Mouse (Mus musculus) heart, embryonic 12.5 days (tissue): ENCODE results near the gene Gm15155. TPM values are rescaled to one million over a fixed set of nuclear protein-coding genes. Genes with fewer than 3 reads are reported as not detected.
A peak's percentile ranks its signal among the peaks of the same experiment; 100 is the strongest.

Experiments
- ATAC-seq: fragments of 200-750 bp; cut with Nextera tagmentation; 2 replicates; pipeline ENCODE4 v1.8.0; 2017; ENCODE audit warnings: moderate TSS enrichment, moderate library complexity; ENCODE audit not compliant: insufficient number of reproducible peaks, low FRiP score
- H3K27ac ChIP-seq: fragments of 300-500 bp; sonication (generic); 2 replicates; pipeline ENCODE4 v1.5.1; 2016; ENCODE audit warnings: mild to moderate bottlenecking, moderate library complexity; ENCODE audit not compliant: poor library complexity, severe bottlenecking
- H3K27me3 ChIP-seq: fragments of 300-500 bp; sonication (generic); replicated peaks from 2 replicates; pipeline ENCODE4 v1.6.1; 2016; ENCODE audit warnings: mild to moderate bottlenecking, moderate library complexity
- H3K36me3 ChIP-seq: fragments of 300-500 bp; sonication (generic); 2 replicates; pipeline ENCODE4 v1.6.1; 2016; ENCODE audit warnings: mild to moderate bottlenecking, moderate library complexity
- H3K4me1 ChIP-seq: fragments of 300-500 bp; sonication (generic); replicated peaks from 2 replicates; pipeline ENCODE4 v1.6.1; 2016; ENCODE audit warnings: mild to moderate bottlenecking
- H3K4me2 ChIP-seq: fragments of 300-500 bp; sonication (generic); 2 replicates; pipeline ENCODE4 v1.6.1; 2016; ENCODE audit warnings: mild to moderate bottlenecking, moderate library complexity
- H3K4me3 ChIP-seq: fragments of 300-500 bp; sonication (generic); 2 replicates; pipeline ENCODE4 v1.5.1; 2016; ENCODE audit warnings: mild to moderate bottlenecking
- H3K9ac ChIP-seq: fragments of 300-500 bp; sonication (generic); 2 replicates; pipeline ENCODE4 v1.6.1; 2016; ENCODE audit warnings: mild to moderate bottlenecking, moderate library complexity
- H3K9me3 ChIP-seq: fragments of 300-500 bp; sonication (generic); replicated peaks from 2 replicates; pipeline ENCODE4 v1.6.1; 2016; ENCODE audit warnings: mild to moderate bottlenecking, moderate library complexity
- WGBS: fragments of 180-500 bp; shearing (Covaris S2); methylation state at CpG from one replicate; pipeline ENCODE4 v1.1.7; 2016; 5-methylcytosine and 5-hydroxymethylcytosine counted together
- polyA plus RNA-seq: library from polyadenylated mRNA; unstranded; fragments of >200 nt; fragmentation: Nextera tagmentation; extraction: Ambion mirVana; gene quantifications from 2 replicates; pipeline ENCODE4 v1.2.1, GENCODE M21; 2016

Gm15155 gene
- polyA plus RNA-seq, result not detected in 2 replicates

DNA sequence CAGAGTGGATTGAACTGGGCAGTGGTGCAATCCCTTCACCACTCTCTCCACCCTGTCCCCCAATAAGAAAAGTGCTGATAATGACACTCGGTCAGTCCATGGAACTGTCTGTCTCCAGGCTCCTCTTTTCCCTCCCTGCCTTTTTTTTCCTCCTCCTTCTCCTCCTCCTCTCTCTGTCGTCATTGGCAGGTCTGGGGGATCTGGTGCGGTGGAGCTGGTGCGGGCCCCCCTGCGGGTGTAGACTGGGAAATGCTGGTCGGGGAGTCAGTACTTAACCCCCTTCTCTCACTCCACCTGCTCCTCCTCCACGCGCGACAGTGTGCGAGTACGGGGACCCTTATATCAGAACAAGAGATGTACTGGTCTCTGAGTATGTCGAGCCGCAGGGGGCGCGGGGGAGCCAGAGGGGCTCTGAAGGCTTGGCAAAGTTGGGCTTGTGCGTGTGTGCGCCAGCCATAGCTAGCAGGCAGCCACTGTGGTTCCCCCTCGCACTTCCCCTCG, at the start of gene Gm15155:
TSS of gene Gm15155 (plus strand) at position 401 of the 501 bp plus-strand sequence.
- no peak within 1 kb of the TSS for H3K27ac ChIP-seq
- peak within 1 kb of the TSS; percentile 95 for H3K4me2 ChIP-seq
- 0 out of 2 replicates have a peak, but pooled peaks cover 6% of the 10 kb centered on the region for H3K9me3 ChIP-seq
- peak within 1 kb of the TSS; percentile 65 for H3K4me3 ChIP-seq
- H3K27me3 ChIP-seq, result peaks cover 42% of the 10 kb centered on the region
- WGBS, result 14% methylated on average over 19 of the region's 19 CpGs
- H3K4me1 ChIP-seq, result no peaks in the 10 kb centered on the region
- no peaks in the 10 kb centered on the region for H3K36me3 ChIP-seq
- H3K9ac ChIP-seq, result peak within 1 kb of the TSS; percentile 50
- no peak for ATAC-seq

DNA sequence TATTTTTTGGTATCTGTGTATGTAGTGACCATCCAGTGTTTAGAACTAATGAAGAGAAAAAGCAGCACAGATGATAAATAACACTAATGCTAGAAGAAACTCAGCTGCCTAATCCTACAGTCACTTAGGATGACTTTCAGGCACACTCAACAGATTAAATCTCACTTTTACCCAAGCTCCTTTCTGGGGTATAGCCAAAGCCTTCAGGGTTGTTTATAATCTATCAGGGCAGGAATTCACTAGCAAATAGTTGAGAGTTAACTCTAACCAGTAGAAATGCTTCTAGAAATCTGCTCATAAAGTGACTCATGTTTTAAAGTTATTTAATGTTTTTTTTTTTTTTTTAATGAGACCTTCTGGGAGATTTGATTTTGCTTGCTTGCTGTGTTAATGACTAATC, 44.8 kb upstream of the Gm15155 start:
- Histone ChIP-seq H3K4me2 (no peak overlapping the region), H3K27ac (no peak overlapping the region), H3K9ac (no peak overlapping the region), H3K27me3 (no peaks in the 10 kb centered on the region), H3K4me3 (no peak overlapping the region), H3K36me3 (no peaks in the 10 kb centered on the region), H3K9me3 (no peaks in the 10 kb centered on the region), H3K4me1 (no peaks in the 10 kb centered on the region)
- no peak for ATAC-seq

GRCm38 (mm10) chrX:155584586-155584985, 40.0 kb upstream of the Gm15155 start:
- no peaks in the 10 kb centered on the region for H3K27me3 ChIP-seq
- 62% methylated on average over 2 of the region's 2 CpGs for WGBS
- no peaks in the 10 kb centered on the region for H3K9me3 ChIP-seq
- H3K9ac ChIP-seq, result no peak overlapping the region
- no peaks in the 10 kb centered on the region for H3K4me1 ChIP-seq
- H3K4me2 ChIP-seq, result no peak overlapping the region
- no peaks in the 10 kb centered on the region for H3K36me3 ChIP-seq
- no peak overlapping the region for H3K4me3 ChIP-seq
- ATAC-seq, result no peak
- no peak overlapping the region for H3K27ac ChIP-seq

GRCm38 (mm10) chrX:155591490-155591889, 33.1 kb upstream of the Gm15155 start:
- no peak for ATAC-seq
- no peaks in the 10 kb centered on the region for H3K36me3 ChIP-seq

GRCm38 (mm10) chrX:155592467-155592866, 32.1 kb upstream of the Gm15155 start:
- H3K36me3 ChIP-seq, result no peaks in the 10 kb centered on the region
- no peak overlapping the region for H3K4me2 ChIP-seq
- no peaks in the 10 kb centered on the region for H3K27me3 ChIP-seq
- H3K4me1 ChIP-seq, result no peaks in the 10 kb centered on the region
- no peak overlapping the region for H3K27ac ChIP-seq
- no peak overlapping the region for H3K4me3 ChIP-seq
- ATAC-seq, result no peak
- H3K9ac ChIP-seq, result no peak overlapping the region
- WGBS, result 59% methylated on average over 2 of the region's 2 CpGs
- no peaks in the 10 kb centered on the region for H3K9me3 ChIP-seq

More at GRCm38 (mm10) chrX:155591490-155591889, 33.1 kb upstream of the Gm15155 start:
- Histone ChIP-seq H3K27me3 (no peaks in the 10 kb centered on the region), H3K9me3 (no peaks in the 10 kb centered on the region), H3K27ac (no peak overlapping the region), H3K4me2 (no peak overlapping the region), H3K4me1 (no peaks in the 10 kb centered on the region), H3K4me3 (no peak overlapping the region), H3K9ac (no peak overlapping the region)
- WGBS, result 58% methylated on average over 3 of the region's 3 CpGs

DNA sequence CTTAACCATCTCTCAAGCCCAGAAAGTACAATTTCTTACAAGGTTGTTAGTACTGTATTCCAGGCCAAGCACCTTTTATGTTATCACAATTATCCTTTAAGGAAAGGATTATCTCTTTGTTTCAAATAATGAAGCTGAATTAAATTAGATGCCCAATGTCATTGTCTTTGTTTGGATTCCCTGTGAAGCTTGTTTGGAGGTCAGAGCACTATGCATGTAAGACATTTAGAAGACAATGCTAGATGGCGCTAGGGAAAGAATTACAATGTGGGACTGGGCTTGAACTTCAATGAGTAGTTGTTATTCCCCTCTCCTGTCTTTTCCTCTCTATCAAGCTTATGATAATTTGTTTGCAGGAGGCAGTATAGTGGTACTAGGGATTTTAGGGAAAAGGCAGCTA, 29.9 kb upstream of the Gm15155 start:
- Histone ChIP-seq H3K4me2 (no peak overlapping the region), H3K9me3 (no peaks in the 10 kb centered on the region), H3K9ac (no peak overlapping the region), H3K36me3 (no peaks in the 10 kb centered on the region), H3K27ac (no peak overlapping the region), H3K4me1 (no peaks in the 10 kb centered on the region), H3K4me3 (no peak overlapping the region), H3K27me3 (no peaks in the 10 kb centered on the region)
- ATAC-seq, result no peak
- 48% methylated on average over 1 of the region's 1 CpGs for WGBS

DNA sequence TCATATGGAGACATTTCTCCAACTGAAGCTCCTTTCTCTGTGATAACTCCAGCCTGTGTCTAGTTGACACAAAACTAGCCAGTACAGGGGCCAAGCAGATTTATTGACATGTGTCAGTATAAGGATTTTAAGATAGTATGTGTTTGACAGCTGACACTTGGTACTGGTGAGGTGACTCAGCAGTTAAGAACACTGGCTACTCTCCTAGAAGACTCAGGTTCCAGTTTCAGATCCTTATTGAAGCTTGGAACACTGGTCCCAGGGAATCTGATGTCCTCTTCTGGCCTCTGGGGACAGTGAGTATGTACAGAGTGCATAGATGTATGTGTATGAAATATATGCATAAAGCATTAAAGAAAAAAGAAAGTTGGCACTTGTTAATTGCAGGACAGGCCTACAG, 28.2 kb upstream of the Gm15155 start:
- Histone ChIP-seq H3K4me2 (no peak overlapping the region), H3K27ac (no peak overlapping the region), H3K4me1 (no peaks in the 10 kb centered on the region), H3K9me3 (no peaks in the 10 kb centered on the region), H3K9ac (no peak overlapping the region), H3K4me3 (no peak overlapping the region), H3K27me3 (no peaks in the 10 kb centered on the region), H3K36me3 (no peaks in the 10 kb centered on the region)
- no peak for ATAC-seq

GRCm38 (mm10) chrX:155601196-155601595, 23.3 kb upstream of the Gm15155 start:
- Histone ChIP-seq H3K4me2 (no peak overlapping the region), H3K4me3 (no peak overlapping the region), H3K36me3 (no peaks in the 10 kb centered on the region), H3K27ac (no peak overlapping the region), H3K9ac (no peak overlapping the region), H3K9me3 (no peaks in the 10 kb centered on the region), H3K27me3 (no peaks in the 10 kb centered on the region), H3K4me1 (no peaks in the 10 kb centered on the region)
- WGBS, result 64% methylated on average over 2 of the region's 2 CpGs
- ATAC-seq, result no peak

DNA sequence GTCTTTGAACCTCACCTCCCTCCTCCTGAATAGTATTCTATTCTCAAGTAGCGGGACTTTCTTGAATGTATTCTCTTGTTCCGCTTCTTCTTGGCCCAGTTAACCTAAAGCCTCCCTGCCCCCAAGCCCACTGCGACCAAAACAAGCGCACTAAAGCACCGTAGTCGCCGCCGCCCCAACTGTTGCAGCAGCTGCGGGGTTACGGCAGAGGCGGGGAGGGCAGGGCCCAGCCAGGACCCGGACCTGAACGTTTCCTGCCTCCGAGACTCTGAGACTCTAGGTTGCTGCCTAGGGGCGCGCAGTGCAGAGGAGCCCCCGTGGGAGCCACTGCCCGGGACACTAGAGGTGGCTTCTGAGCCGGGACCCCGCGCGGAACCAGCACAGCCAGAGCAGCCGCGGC, 2.0 kb upstream of the Gm15155 start:
- no peak overlapping the region for H3K27ac ChIP-seq
- ATAC-seq, result peak; percentile 25; the same call in 1 of the 2 replicates
- peak overlapping the region; percentile 95 for H3K4me2 ChIP-seq
- peaks cover 42% of the 10 kb centered on the region for H3K27me3 ChIP-seq
- WGBS, result 12% methylated on average over 24 of the region's 24 CpGs
- peak overlapping the region; percentile 65 for H3K4me3 ChIP-seq
- no peaks in the 10 kb centered on the region for H3K4me1 ChIP-seq
- H3K36me3 ChIP-seq, result no peaks in the 10 kb centered on the region
- no peak overlapping the region; the same call in 1 of the 2 replicates for H3K9ac ChIP-seq
- H3K9me3 ChIP-seq, result 0 out of 2 replicates have a peak, but pooled peaks cover 6% of the 10 kb centered on the region

DNA sequence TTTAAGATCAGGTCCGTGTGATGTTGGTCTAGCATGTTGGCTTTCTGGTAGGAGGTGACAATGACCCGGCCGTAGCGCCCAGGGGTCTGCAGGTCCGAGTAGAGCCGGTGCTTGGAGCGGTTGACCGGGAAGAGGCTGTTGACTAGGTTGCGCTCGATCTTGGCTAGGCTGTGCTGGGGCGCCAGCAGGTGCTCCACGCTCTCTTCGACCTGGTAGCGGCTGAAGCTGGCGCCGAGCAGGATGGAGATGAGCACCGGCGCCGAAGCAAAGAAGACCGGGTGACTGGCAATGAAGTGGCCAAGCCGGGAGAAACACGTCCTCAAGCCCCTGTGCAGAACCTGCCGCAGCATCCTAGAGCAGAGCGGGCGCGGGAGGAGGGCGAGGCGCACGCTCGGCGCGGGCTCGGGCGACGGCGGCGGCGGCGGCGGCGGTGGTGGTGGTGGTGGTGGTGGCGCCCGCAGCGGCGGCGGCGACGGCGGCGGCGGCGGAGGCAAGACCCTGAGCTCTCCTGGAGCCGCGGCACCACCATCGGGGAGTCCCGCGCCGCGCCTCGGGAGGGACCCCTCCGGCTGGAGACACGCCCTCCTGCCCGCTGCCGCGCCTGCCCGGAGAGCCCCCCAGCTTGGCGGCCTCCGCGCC, 1.5 kb upstream of the Gm15155 start:
- 19% methylated on average over 30 of the region's 69 CpGs for WGBS
- H3K4me3 ChIP-seq, result peak overlapping the region; percentile 65

GRCm38 (mm10) chrX:155623701-155624281, 750 bp upstream of the Gm15155 start, which contains the start of gene Ptchd1:
Ptchd1 (minus strand) TSS chrX:155623814.
- H3K9me3 ChIP-seq, result 0 out of 2 replicates have a peak, but pooled peaks cover 6% of the 10 kb centered on the region
- peaks cover 42% of the 10 kb centered on the region for H3K27me3 ChIP-seq
- peak within 1 kb of the TSS; percentile 95 for H3K4me2 ChIP-seq
- 0 out of 2 replicates have a peak, but pooled peaks have one; percentile 53 for ATAC-seq
- no peaks in the 10 kb centered on the region for H3K36me3 ChIP-seq
- peak within 1 kb of the TSS; percentile 65 for H3K4me3 ChIP-seq
- WGBS, result 9% methylated on average over 34 of the region's 34 CpGs
- peak within 1 kb of the TSS; percentile 50 for H3K9ac ChIP-seq
- no peak within 1 kb of the TSS for H3K27ac ChIP-seq
- H3K4me1 ChIP-seq, result no peaks in the 10 kb centered on the region

More for the DNA sequence above, 1.5 kb upstream of the Gm15155 start:
- Histone ChIP-seq H3K36me3 (no peaks in the 10 kb centered on the region), H3K9me3 (0 out of 2 replicates have a peak, but pooled peaks cover 6% of the 10 kb centered on the region), H3K4me1 (no peaks in the 10 kb centered on the region), H3K4me2 (peak overlapping the region; percentile 95), H3K9ac (peak overlapping the region; percentile 50), H3K27me3 (peaks cover 42% of the 10 kb centered on the region), H3K27ac (no peak overlapping the region)
- peak; percentile 22; the same call in 1 of the 2 replicates for ATAC-seq
